Comparison of ENCODE assay signal across 22 mouse cellular contexts in the genomic region with DNA sequence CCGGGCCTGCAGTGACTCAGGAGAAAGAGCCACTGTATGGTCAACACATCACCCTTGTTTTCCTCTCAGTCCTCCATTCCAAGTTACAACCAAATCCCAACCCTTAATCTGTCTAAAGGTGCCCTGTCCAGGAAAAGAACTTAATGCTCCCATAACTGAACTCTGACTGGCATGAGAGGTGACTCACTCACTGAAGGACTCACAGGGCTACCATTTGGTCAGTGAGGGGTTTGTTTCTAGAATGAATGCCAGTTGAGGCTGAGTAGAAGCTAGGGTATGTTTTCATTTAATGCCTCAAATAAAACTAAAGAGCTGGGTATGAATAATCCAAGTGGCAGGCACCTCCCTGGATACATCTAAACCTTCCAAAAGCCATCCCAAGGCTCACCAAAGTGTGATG.
"Had no signal": no experiment of that assay in that cellular context is flagged by ENCODE, and none has a peak within 500 bp of the region (broad histone marks: within the 10 kb centered on the region; RNA-seq: fewer than 3 reads in every experiment).

No protein-coding gene starts in this region.

- H3K4me1 ChIP-seq: hindbrain, embryonic 12.5 days; liver, embryonic 12.5 days had no signal

- H3K36me3 ChIP-seq: heart, embryonic 10.5 days; heart, embryonic 12.5 days; hindbrain, embryonic 10.5 days; hindbrain, embryonic 12.5 days; intestine, embryonic 15.5 days; limb, embryonic 13.5 days; limb, embryonic 15.5 days; liver, embryonic 12.5 days had no signal

- DNase-seq: gastrocnemius, adult 2 months; gastrocnemius, postnatal 10 days; gastrocnemius, postnatal 25 days; heart, postnatal 4 days; kidney, adult 18-20 months; kidney, adult 8-10 months; kidney, postnatal 10 days; kidney, postnatal 25 days; kidney, postnatal 4 days; lung, adult 18-20 months had no signal

- H3K9ac ChIP-seq: heart, embryonic 12.5 days; hindbrain, embryonic 12.5 days; hindbrain, embryonic 14.5 days; intestine, embryonic 15.5 days; limb, embryonic 13.5 days; limb, embryonic 15.5 days; liver, embryonic 12.5 days; liver, embryonic 14.5 days had no signal

- H3K27ac ChIP-seq: gastrocnemius, adult 2 months; heart, embryonic 10.5 days; hindbrain, embryonic 10.5 days; hindbrain, embryonic 12.5 days; hindbrain, embryonic 14.5 days; intestine, embryonic 15.5 days; layer of hippocampus, adult 2 months; left cerebral cortex, adult 2 months; limb, embryonic 13.5 days; limb, embryonic 15.5 days; liver, embryonic 12.5 days; liver, embryonic 14.5 days had no signal

- H3K27me3 ChIP-seq: heart, embryonic 12.5 days; hindbrain, embryonic 12.5 days; intestine, embryonic 15.5 days; liver, embryonic 12.5 days had no signal

- H3K4me3 ChIP-seq: gastrocnemius, adult 2 months; heart, embryonic 10.5 days; heart, embryonic 12.5 days; hindbrain, embryonic 10.5 days; hindbrain, embryonic 12.5 days; intestine, embryonic 15.5 days; layer of hippocampus, adult 2 months; left cerebral cortex, adult 2 months; limb, embryonic 13.5 days; limb, embryonic 15.5 days; liver, embryonic 12.5 days had no signal
